Mouse (Mus musculus) thymus, adult 2 months (tissue): ENCODE measurements around the gene B4galt1. TPM values are rescaled to one million over a fixed set of nuclear protein-coding genes. Genes with fewer than 3 reads are reported as not detected.

Experiments
- DNase-seq: peaks from one replicate; pipeline ENCODE4 v3.0.0; 2021
- H3K27ac ChIP-seq: fragments of 200-500 bp; 2 replicates; pipeline ENCODE4 v1.5.1; 2012; ENCODE audit warnings: low read length, control low read depth; ENCODE audit not compliant: control insufficient read depth, insufficient read depth
- H3K27me3 ChIP-seq: fragments of 200-500 bp; 2 replicates; pipeline ENCODE4 v1.6.1; 2012; ENCODE audit warnings: mild to moderate bottlenecking, low read length, moderate library complexity, mixed read lengths; ENCODE audit not compliant: control insufficient read depth, insufficient read depth
- H3K36me3 ChIP-seq: fragments of 200-500 bp; 2 replicates; pipeline ENCODE4 v1.6.1; 2012; ENCODE audit warnings: mild to moderate bottlenecking, low read length, moderate library complexity; ENCODE audit not compliant: control insufficient read depth, insufficient read depth
- H3K4me1 ChIP-seq: fragments of 200-500 bp; replicated peaks from 2 replicates; pipeline ENCODE4 v1.6.1; 2012; ENCODE audit warnings: low read length; ENCODE audit not compliant: control insufficient read depth, insufficient read depth
- H3K4me3 ChIP-seq: fragments of 200-500 bp; 2 replicates; pipeline ENCODE4 v1.5.1; 2012; ENCODE audit warnings: mild to moderate bottlenecking, low read length, control low read depth, moderate library complexity; ENCODE audit not compliant: control insufficient read depth, insufficient read depth
- CTCF ChIP-seq: fragments of 200-500 bp; IDR thresholded peaks from 2 replicates; pipeline ENCODE4 v1.5.1; 2012; ENCODE audit warnings: mild to moderate bottlenecking, control low read depth, low read length, moderate library complexity, borderline replicate concordance; ENCODE audit not compliant: control insufficient read depth, poor library complexity, insufficient read depth; ENCODE audit errors: extremely low read depth
- POLR2A ChIP-seq: fragments of 200-500 bp; IDR thresholded peaks from 2 replicates; pipeline ENCODE4 v1.6.1; 2012; ENCODE audit warnings: mild to moderate bottlenecking, low read length, control low read depth, moderate library complexity; ENCODE audit not compliant: control insufficient read depth, poor library complexity, insufficient read depth; ENCODE audit errors: extremely low read depth
- WGBS: fragments of 180-500 bp; shearing (Covaris S2); methylation state at CpG from one replicate; pipeline ENCODE4 v1.1.7; 2018; 5-methylcytosine and 5-hydroxymethylcytosine counted together
- polyA plus RNA-seq: library from polyadenylated mRNA; depleted of rRNA; stranded (reverse); fragments of >200 nt; gene quantifications from 2 replicates; pipeline ENCODE4 v1.2.3, GENCODE M21; 2012

The B4galt1 gene
- polyA plus RNA-seq, 1 experiment, result 34.1 TPM

DNA sequence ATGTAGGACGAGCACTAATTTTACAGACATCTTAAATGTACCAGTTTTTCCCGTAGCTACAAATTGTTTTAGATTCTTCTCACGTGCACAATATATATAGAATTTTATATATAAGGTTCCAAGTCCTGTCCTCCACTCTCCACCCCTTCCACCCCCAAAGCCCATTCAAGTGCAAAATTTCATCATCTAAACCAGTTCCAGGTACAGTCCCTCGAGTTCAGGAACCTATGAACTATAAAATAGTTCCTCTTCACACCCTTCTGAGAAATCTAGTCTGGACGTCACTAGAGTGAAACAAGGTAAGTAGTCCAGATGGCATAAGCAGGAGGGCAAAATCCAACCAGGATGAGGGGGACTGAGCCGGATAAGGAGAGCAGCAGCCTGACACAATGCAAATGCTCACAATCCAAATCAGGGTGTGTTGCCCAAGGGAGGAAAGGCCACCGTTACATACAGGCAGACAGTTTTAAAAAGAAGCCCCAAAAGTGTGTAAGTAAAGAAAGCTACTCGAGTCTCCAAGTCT lies 4.1 kb upstream of the B4galt1 start:
- Histone ChIP-seq H3K4me3 (no peak overlapping the region), H3K4me1 (peaks cover 11% of the 10 kb centered on the region), H3K36me3 (no peaks in the 10 kb centered on the region), H3K27ac (no peak overlapping the region), H3K27me3 (no peaks in the 10 kb centered on the region)
- no peak for DNase-seq
- TF ChIP-seq POLR2A (no peak), CTCF (no peak)
- 89% methylated on average over 8 of the region's 8 CpGs for WGBS

DNA sequence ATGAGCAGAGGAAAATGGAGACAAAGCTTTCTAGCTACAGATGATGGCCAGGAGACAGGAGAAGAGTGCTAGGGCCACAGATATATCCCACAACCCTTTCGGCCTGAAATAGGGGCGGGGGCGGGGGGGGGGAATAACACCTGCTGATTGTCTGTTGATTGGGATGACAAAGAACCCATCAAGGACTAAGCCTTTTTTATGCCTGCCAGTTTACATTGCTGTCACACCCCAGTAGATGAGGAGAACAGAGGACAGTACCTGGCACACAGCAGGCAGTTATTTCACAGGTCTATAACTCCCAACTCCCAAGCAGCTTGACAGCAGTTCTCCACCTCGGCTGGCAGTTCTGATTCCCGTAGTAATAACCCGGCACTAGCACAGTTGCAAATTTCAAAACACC lies 2.8 kb upstream of the B4galt1 start:
- H3K27me3 ChIP-seq, result no peaks in the 10 kb centered on the region
- H3K4me1 ChIP-seq, result peaks cover 14% of the 10 kb centered on the region
- no peaks in the 10 kb centered on the region for H3K36me3 ChIP-seq
- TF ChIP-seq CTCF, result no peak
- no peak for TF ChIP-seq POLR2A
- no peak overlapping the region for H3K4me3 ChIP-seq
- WGBS, result 78% methylated on average over 6 of the region's 6 CpGs
- DNase-seq, result no peak
- no peak overlapping the region for H3K27ac ChIP-seq

GRCm38 (mm10) chr4:40854387-40854933 lies 655 bp upstream of the B4galt1 start:
- no peak for TF ChIP-seq CTCF
- TF ChIP-seq POLR2A, result no peak
- WGBS, result 21% methylated on average over 18 of the region's 18 CpGs
- 0 out of 2 replicates have a peak overlapping the region, but pooled peaks have one; percentile 42 for H3K27ac ChIP-seq
- H3K27me3 ChIP-seq, result no peaks in the 10 kb centered on the region
- peaks cover 31% of the 10 kb centered on the region for H3K4me1 ChIP-seq
- DNase-seq, result no peak
- peak overlapping the region; percentile 50 for H3K4me3 ChIP-seq
- H3K36me3 ChIP-seq, result no peaks in the 10 kb centered on the region

DNA sequence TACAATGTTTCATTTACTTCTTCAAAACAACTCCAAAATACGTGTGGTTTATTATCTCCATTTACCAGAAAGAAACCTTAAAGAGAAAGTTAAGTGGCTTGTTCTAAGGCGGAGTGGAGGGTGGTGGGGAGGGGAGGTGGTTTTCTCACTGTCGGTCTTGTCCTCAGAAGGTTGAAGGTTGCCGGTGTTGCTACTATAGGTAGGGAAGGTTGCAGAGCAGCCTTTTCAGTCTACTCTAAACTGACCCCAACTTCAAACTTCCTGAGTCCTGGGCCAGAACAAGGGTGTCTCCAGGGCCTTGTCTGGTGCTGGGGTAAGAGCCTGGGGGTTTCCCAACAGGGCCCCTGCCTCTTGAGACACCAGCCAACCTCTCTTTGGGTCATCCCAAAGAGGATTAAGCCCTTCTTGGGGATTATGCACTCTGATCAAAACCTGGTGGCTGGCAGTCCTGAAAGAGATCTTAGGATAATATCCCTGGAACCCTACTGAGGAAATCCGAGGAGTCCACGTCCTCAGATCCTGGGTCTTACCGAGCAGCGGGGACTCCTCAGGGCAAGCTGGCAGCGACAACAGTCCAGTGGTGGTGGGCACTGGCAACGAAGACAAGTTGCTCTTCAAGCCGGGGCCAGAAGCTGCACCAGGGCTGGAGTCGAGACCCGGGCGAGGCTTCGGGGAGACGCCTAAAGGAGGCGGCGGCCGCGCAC lies 792 bp downstream of the B4galt1 start:
- peak overlapping the region; percentile 45 for H3K27ac ChIP-seq
- DNase-seq, result peak; percentile 49
- no peaks in the 10 kb centered on the region for H3K36me3 ChIP-seq
- peak overlapping the region; percentile 63 for H3K4me3 ChIP-seq
- no peaks in the 10 kb centered on the region for H3K27me3 ChIP-seq
- H3K4me1 ChIP-seq, result peaks cover 32% of the 10 kb centered on the region
- TF ChIP-seq CTCF, result no peak
- TF ChIP-seq POLR2A, result no peak
- 1% methylated on average over 20 of the region's 20 CpGs for WGBS

DNA sequence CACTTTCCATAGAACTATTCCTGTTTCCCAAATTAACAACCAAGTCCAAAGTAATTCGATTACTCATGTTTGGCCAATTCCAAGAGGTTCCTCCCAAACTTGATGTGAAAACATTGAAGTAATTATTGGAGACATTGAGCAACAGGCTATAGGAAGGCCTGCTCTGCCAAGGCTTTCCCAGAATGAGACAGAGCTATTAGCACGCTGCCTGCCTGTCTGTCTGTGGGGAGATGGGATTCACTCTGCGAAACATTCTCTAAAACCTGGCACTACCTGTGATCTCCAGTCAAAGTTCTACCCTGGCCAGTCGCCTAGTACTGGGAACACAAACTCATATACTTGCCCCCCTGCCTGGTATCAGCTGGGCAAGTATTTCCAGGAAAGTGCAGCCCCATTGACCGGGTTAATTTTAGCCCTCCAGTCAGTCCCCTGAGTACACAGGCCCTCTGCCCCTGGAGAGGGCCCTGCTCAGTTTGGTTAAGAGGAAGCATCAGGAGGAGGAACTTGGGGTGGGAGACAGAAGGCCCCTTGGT lies 1.5 kb downstream of the B4galt1 start:
- Histone ChIP-seq H3K27me3 (no peaks in the 10 kb centered on the region), H3K4me3 (peak overlapping the region; percentile 44), H3K36me3 (no peaks in the 10 kb centered on the region), H3K4me1 (peaks cover 35% of the 10 kb centered on the region), H3K27ac (peak overlapping the region; percentile 60; the same call in 1 of the 2 replicates)
- no peak for DNase-seq
- TF ChIP-seq POLR2A, result no peak
- TF ChIP-seq CTCF, result no peak
- 11% methylated on average over 5 of the region's 5 CpGs for WGBS

DNA sequence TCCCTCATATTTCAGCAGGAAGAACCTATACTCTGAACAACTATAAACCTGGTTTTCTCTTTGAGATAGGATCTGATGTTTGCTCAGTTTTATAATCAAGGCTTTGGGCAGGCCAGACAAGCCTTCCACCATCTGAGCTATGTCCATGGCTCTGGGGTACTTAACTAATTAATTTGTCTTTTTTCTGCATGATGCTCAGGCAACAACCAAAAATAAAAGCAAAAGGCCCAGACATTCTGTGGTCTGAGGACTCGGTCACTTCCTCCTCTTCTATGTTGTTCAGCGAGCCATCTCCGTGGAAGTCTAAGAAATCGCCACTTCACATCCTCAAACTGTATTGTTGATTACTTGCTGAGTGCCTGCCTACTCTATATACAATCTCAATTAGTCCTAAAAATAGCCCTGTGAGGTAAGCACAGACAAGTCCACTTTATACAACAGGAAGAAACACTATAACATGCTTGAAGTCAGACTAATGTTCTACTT lies 2.0 kb downstream of the B4galt1 start:
- Histone ChIP-seq H3K4me1 (peaks cover 34% of the 10 kb centered on the region), H3K4me3 (no peak overlapping the region), H3K36me3 (no peaks in the 10 kb centered on the region), H3K27ac (no peak overlapping the region), H3K27me3 (no peaks in the 10 kb centered on the region)
- DNase-seq, result no peak
- TF ChIP-seq POLR2A (no peak), CTCF (no peak)
- WGBS, result 4% methylated on average over 4 of the region's 4 CpGs
